Mouse (Mus musculus) spleen, adult 2 months (tissue): ENCODE measurements around the gene Thsd4. TPM values are rescaled to one million over a fixed set of nuclear protein-coding genes. Genes with fewer than 3 reads are reported as not detected.

Experiments used
- DNase-seq, 2 experiments: peaks; one replicate each; pipeline versions ENCODE4 v3.0.0 to v3.0.0-alpha.2; 2012 to 2021; ENCODE audit warnings: low spot score in 2 of 2, low read depth in 1 of 2
- H3K27ac ChIP-seq: fragments of 200-500 bp; 2 replicates; pipeline ENCODE4 v1.5.1; 2012; ENCODE audit warnings: low read length, inconsistent platforms; ENCODE audit not compliant: insufficient read depth
- H3K27me3 ChIP-seq: fragments of 200-500 bp; 2 replicates; pipeline ENCODE4 v1.6.1; 2012; ENCODE audit warnings: mild to moderate bottlenecking, moderate library complexity, low read length, inconsistent platforms; ENCODE audit not compliant: control insufficient read depth, insufficient read depth
- H3K36me3 ChIP-seq: fragments of 200-500 bp; 2 replicates; pipeline ENCODE4 v1.6.1; 2012; ENCODE audit warnings: mild to moderate bottlenecking, low read length, inconsistent platforms; ENCODE audit not compliant: control insufficient read depth, insufficient read depth
- H3K4me1 ChIP-seq: fragments of 200-500 bp; 2 replicates; pipeline ENCODE4 v1.6.1; 2011; ENCODE audit warnings: inconsistent platforms; ENCODE audit not compliant: control insufficient read depth, insufficient read depth, insufficient read length
- H3K4me3 ChIP-seq: fragments of 200-500 bp; 2 replicates; pipeline ENCODE4 v1.5.1; 2011; ENCODE audit warnings: mild to moderate bottlenecking, inconsistent platforms; ENCODE audit not compliant: insufficient read depth, insufficient read length; ENCODE audit errors: extremely low read depth
- CTCF ChIP-seq: fragments of 200-500 bp; IDR thresholded peaks from 2 replicates; pipeline ENCODE4 v1.5.1; 2011; ENCODE audit warnings: mild to moderate bottlenecking, inconsistent platforms; ENCODE audit not compliant: insufficient read depth, insufficient read length, insufficient replicate concordance; ENCODE audit errors: extremely low read depth
- POLR2A ChIP-seq: fragments of 200-500 bp; IDR thresholded peaks from 2 replicates; pipeline ENCODE4 v1.6.1; 2011; ENCODE audit warnings: low read depth, low read length, inconsistent platforms
- WGBS: fragments of 180-500 bp; shearing (Covaris S2); methylation state at CpG from one replicate; pipeline ENCODE4 v1.1.7; 2018; 5-methylcytosine and 5-hydroxymethylcytosine counted together
- polyA plus RNA-seq: library from polyadenylated mRNA; depleted of rRNA; stranded (reverse); fragments of >200 nt; gene quantifications from 2 replicates; pipeline ENCODE4 v1.2.3, GENCODE M21; 2012

The Thsd4 gene
- polyA plus RNA-seq, 1 experiment, result 0.95 TPM

DNA sequence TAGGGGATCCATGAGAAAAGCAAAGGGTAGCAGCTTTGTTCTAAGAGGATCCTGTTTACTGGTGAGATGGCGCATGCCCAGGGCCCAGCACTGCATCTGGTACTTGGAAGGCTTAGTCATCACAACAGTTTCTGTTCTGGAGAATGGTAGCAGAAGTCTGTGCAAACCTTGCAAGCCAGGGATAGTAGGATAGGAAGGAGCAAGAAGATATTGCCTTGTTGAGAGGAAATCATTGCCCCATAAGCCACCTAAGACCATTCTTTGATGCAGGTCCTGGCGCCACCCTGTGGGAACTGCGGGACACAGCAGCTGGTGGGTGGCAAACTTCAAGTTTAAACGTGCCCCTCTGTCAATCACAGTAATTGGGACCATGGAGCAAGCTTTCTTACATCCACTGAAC lies 354.9 kb downstream of the Thsd4 start:
- no peaks in the 10 kb centered on the region for H3K4me1 ChIP-seq
- no peak for DNase-seq
- H3K27me3 ChIP-seq, result no peaks in the 10 kb centered on the region
- no peak overlapping the region for H3K27ac ChIP-seq
- no peaks in the 10 kb centered on the region for H3K36me3 ChIP-seq
- no peak for TF ChIP-seq POLR2A
- TF ChIP-seq CTCF, result no peak
- WGBS, result 82% methylated on average over 4 of the region's 4 CpGs
- H3K4me3 ChIP-seq, result no peak overlapping the region

GRCm38 (mm10) chr9:60160855-60161254 lies 361.0 kb downstream of the Thsd4 start:
- no peak for DNase-seq
- WGBS, result 41% methylated on average over 5 of the region's 5 CpGs
- H3K4me1 ChIP-seq, result no peaks in the 10 kb centered on the region
- no peak overlapping the region for H3K4me3 ChIP-seq
- TF ChIP-seq POLR2A (no peak), CTCF (no peak)
- H3K36me3 ChIP-seq, result no peaks in the 10 kb centered on the region
- no peaks in the 10 kb centered on the region for H3K27me3 ChIP-seq
- H3K27ac ChIP-seq, result no peak overlapping the region

GRCm38 (mm10) chr9:60160194-60160593 lies 361.7 kb downstream of the Thsd4 start:
- 90% methylated on average over 7 of the region's 7 CpGs for WGBS
- Histone ChIP-seq H3K27ac (no peak overlapping the region), H3K4me3 (no peak overlapping the region), H3K36me3 (no peaks in the 10 kb centered on the region), H3K27me3 (no peaks in the 10 kb centered on the region), H3K4me1 (no peaks in the 10 kb centered on the region)
- DNase-seq, result no peak
- TF ChIP-seq POLR2A (no peak), CTCF (no peak)

DNA sequence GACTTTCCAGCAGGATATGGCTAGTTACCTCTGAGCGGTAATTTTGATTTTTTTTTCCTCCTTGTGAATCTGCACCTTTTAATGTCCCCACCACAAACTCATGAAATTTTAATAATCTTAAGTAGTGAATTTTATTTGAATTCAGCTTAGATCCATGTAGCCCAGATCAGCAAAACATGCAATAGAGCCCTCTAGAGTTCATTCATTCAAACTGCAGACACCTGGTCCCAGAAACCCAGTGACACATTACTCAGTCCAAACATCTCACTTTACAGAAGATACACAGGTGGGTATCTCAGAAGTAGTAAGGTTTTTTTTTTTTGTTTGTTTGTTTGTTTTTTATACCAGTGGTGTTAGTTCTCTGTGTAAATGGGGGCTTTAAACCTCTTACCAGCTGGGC lies 368.9 kb downstream of the Thsd4 start:
- TF ChIP-seq CTCF (no peak), POLR2A (no peak)
- Histone ChIP-seq H3K4me3 (no peak overlapping the region), H3K36me3 (no peaks in the 10 kb centered on the region), H3K4me1 (no peaks in the 10 kb centered on the region), H3K27me3 (no peaks in the 10 kb centered on the region), H3K27ac (no peak overlapping the region)
- 86% methylated on average over 1 of the region's 1 CpGs for WGBS
- no peak for DNase-seq

- no peak overlapping the region for H3K4me3 ChIP-seq
- no peaks in the 10 kb centered on the region for H3K36me3 ChIP-seq
- TF ChIP-seq CTCF, result no peak
- no peak for TF ChIP-seq POLR2A
- WGBS, result 84% methylated on average over 11 of the region's 11 CpGs
- no peaks in the 10 kb centered on the region for H3K4me1 ChIP-seq
- H3K27ac ChIP-seq, result no peak overlapping the region
- DNase-seq, result no peak
- H3K27me3 ChIP-seq, result no peaks in the 10 kb centered on the region
These were observed 369.8 kb downstream of the Thsd4 start for GRCm38 (mm10) chr9:60151897-60152627.

- no peak for TF ChIP-seq POLR2A
- H3K27ac ChIP-seq, result no peak overlapping the region
- WGBS, result 74% methylated on average over 1 of the region's 1 CpGs
- no peaks in the 10 kb centered on the region for H3K27me3 ChIP-seq
- no peak for DNase-seq
- H3K4me3 ChIP-seq, result no peak overlapping the region
- H3K4me1 ChIP-seq, result no peaks in the 10 kb centered on the region
- H3K36me3 ChIP-seq, result no peaks in the 10 kb centered on the region
These were observed 371.3 kb downstream of the Thsd4 start for GRCm38 (mm10) chr9:60150511-60150910.

- Histone ChIP-seq H3K27ac (no peak overlapping the region), H3K27me3 (no peaks in the 10 kb centered on the region), H3K4me1 (no peaks in the 10 kb centered on the region), H3K36me3 (no peaks in the 10 kb centered on the region), H3K4me3 (no peak overlapping the region)
- TF ChIP-seq CTCF, result no peak
- TF ChIP-seq POLR2A, result no peak
- WGBS, result 93% methylated on average over 7 of the region's 7 CpGs
- DNase-seq, result no peak
These were observed 372.9 kb downstream of the Thsd4 start for GRCm38 (mm10) chr9:60148988-60149387.
